ENCODE assay signal across 9 mouse cellular contexts in the genomic region with DNA sequence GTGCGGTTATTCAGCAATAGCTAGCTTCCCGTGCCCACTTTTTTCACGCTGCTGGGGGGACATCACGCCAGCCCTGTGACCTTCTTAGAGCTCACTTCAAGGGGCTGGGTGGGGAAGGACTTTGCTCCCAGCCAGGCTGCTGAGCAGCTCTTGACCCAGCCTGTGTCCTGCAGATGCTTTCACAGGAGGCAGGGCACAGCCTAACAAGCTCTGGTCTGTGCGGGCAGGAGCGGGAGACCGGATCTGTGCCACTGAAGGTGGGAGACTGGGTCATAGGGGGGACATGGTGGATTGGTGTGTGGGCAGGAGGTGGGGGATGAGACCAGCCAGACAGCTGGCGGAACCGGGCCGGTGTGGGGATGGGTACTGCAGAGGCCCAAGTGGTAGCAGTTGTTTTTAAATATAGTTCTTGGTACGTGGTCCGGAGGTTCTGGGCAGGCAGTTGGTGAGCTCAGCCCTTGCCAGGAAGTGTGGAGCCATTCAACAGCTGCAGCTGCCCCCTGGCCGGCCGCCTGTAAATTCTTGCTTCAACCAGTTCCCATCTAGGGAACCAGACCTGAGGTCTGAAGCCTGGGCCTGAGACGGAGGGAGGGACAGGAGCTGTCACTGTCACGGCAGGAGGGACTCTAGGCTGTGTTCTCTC. TPM values are rescaled to one million over a fixed set of nuclear protein-coding genes. Genes with fewer than 3 reads are reported as not detected.
DNase-seq lines count a peak whose midpoint lies in the region; ATAC-seq and TF ChIP-seq lines count a peak whose summit lies in the region.
"Had no signal": no experiment of that assay in that cellular context is flagged by ENCODE, and none has a peak within 500 bp of the region (broad histone marks: within the 10 kb centered on the region; RNA-seq: fewer than 3 reads in every experiment).

No protein-coding gene starts in this region.

- H3K9ac ChIP-seq in liver, embryonic 14.5 days (replicated peaks) = no peak overlapping the region

- 0 out of 2 replicates have a peak, but pooled peaks have one; percentile 5 for ATAC-seq in granulocyte monocyte progenitor cell, adult 5-6 weeks (replicated peaks; ENCODE audit: poor library complexity, severe bottlenecking)
- ATAC-seq in liver, embryonic 14.5 days (ENCODE audit: insufficient read depth) = no peak
- ATAC-seq: Patski had no signal

- no peaks in the 10 kb centered on the region; the same call in 1 of the 2 replicates for H3K36me3 ChIP-seq in liver, embryonic 14.5 days (replicated peaks; ENCODE audit: control insufficient read depth, insufficient read depth, low read depth)

- no peaks in the 10 kb centered on the region for H3K27me3 ChIP-seq in liver, embryonic 14.5 days (ENCODE audit: control insufficient read depth, insufficient read depth, low read length)
- H3K27me3 ChIP-seq: Patski had no signal

- peak in 1 of 2 experiments; percentile 53 for DNase-seq in layer of hippocampus, adult 2 months (ENCODE audit: low spot score in 2 of 2)
- DNase-seq in layer of hippocampus, adult 8-10 months (ENCODE audit: low spot score in 2 of 2) = no peak
- peak; percentile 59 to 66 for DNase-seq in kidney, adult 8-10 months
- DNase-seq in liver, embryonic 14.5 days (ENCODE audit: low read depth in 3 of 3, low spot score in 3 of 3) = no peak
- no peak for DNase-seq in embryo, embryonic 10 days (ENCODE audit: low spot score)
- no peak for DNase-seq in natural killer cell, adult 2 months (ENCODE audit: low spot score in 2 of 2)

- TF ChIP-seq EP300 in liver, embryonic 14.5 days (IDR thresholded peaks at IDR 0.05; ENCODE audit: low read depth) = no peak

- H3K27ac ChIP-seq in layer of hippocampus, adult 2 months = peak overlapping the region; percentile 94
- H3K27ac ChIP-seq in bone marrow macrophage, adult 2 months (ENCODE audit: insufficient read depth, low read depth, low read length) = peak overlapping the region; percentile 93
- no peak overlapping the region for H3K27ac ChIP-seq in liver, embryonic 14.5 days

- 59% methylated on average over 16 of the region's 16 CpGs for WGBS in liver, embryonic 14.5 days (ENCODE audit: insufficient replicate concordance)

- peak overlapping the region; percentile 95 for H3K4me3 ChIP-seq in layer of hippocampus, adult 2 months
- H3K4me3 ChIP-seq in bone marrow macrophage, adult 2 months (ENCODE audit: insufficient read depth, low read length) = peak overlapping the region; percentile 44
- no peak overlapping the region for H3K4me3 ChIP-seq in liver, embryonic 14.5 days (ENCODE audit: insufficient read depth in 1 of 2, low read depth in 2 of 2, low read length in 2 of 2)

- TF ChIP-seq POLR2A in bone marrow macrophage, adult 2 months (IDR thresholded peaks at IDR 0.05; ENCODE audit: borderline replicate concordance, low read depth, low read length) = no peak

- no peaks in the 10 kb centered on the region for H3K9me3 ChIP-seq in liver, embryonic 14.5 days (ENCODE audit: control insufficient read depth, low read length)

- H3K4me1 ChIP-seq in bone marrow macrophage, adult 2 months (ENCODE audit: control insufficient read depth, insufficient read depth, low read length) = peaks cover 34% of the 10 kb centered on the region
- peaks cover 26 to 36% of the 10 kb centered on the region in 2 experiments for H3K4me1 ChIP-seq in liver, embryonic 14.5 days (replicated peaks; ENCODE audit: control insufficient read depth in 2 of 2, insufficient read depth in 2 of 2, low read length in 1 of 2)

- peak overlapping the region; percentile 18; the same call in 1 of the 2 replicates for H3K4me2 ChIP-seq in liver, embryonic 14.5 days (ENCODE audit: low read depth)

- no peak for TF ChIP-seq CTCF in layer of hippocampus, adult 2 months (conservative IDR thresholded peaks at IDR 0.05)
- TF ChIP-seq CTCF in bone marrow macrophage, adult 2 months (IDR thresholded peaks at IDR 0.05; ENCODE audit: low read depth, low read length) = no peak
- TF ChIP-seq CTCF in liver, embryonic 14.5 days (IDR thresholded peaks at IDR 0.05; ENCODE audit: low read depth) = no peak; the same call in 1 of the 2 replicates

RNA-seq across cellular contexts. Expression of gene Iffo1, which starts 4.0 kb away (rescaled TPM):
- 10 to 100 TPM; 69.9 to 71.9 TPM for total RNA-seq in layer of hippocampus, adult 2 months (2021)
- 10 to 100 TPM; 67.2 to 78.4 (median 74.4) TPM for total RNA-seq in layer of hippocampus, adult 8-10 months (2022)
- 51.8 and 57.0 TPM in 2 replicates for polyA plus RNA-seq in bone marrow macrophage, adult 2 months (2012; ENCODE audit: insufficient read depth, insufficient read length, missing spikeins)
- 26.4 and 37.4 TPM in 2 replicates for total RNA-seq in granulocyte monocyte progenitor cell, adult 5-6 weeks (2014; fragmentation: Nextera tagmentation)
- 11.8 and 14.0 TPM in 2 replicates for total RNA-seq in granulocyte monocyte progenitor cell, adult 5-6 weeks (2017)
- polyA plus RNA-seq in liver, embryonic 14.5 days (2012; rRNA removed) = 4.8 and 6.0 TPM in 2 replicates
- polyA plus RNA-seq in liver, embryonic 14.5 days (2014; fragmentation: Nextera tagmentation; extraction: Ambion mirVana) = 1.8 and 3.7 TPM in 2 replicates

RNA-seq across cellular contexts. Expression of gene Gapdh, which starts 17.2 kb away (rescaled TPM):
- total RNA-seq in layer of hippocampus, adult 2 months (2021) = 1,000 to 10,000 TPM; 2,438 to 2,531 TPM
- total RNA-seq in layer of hippocampus, adult 8-10 months (2022) = 1,000 to 10,000 TPM; 2,500 to 2,996 (median 2,728) TPM
- polyA plus RNA-seq in bone marrow macrophage, adult 2 months (2012; ENCODE audit: insufficient read depth, insufficient read length, missing spikeins) = 229 and 264 TPM in 2 replicates
- 2,842 and 3,031 TPM in 2 replicates for total RNA-seq in granulocyte monocyte progenitor cell, adult 5-6 weeks (2014; fragmentation: Nextera tagmentation)
- 1,694 and 2,022 TPM in 2 replicates for total RNA-seq in granulocyte monocyte progenitor cell, adult 5-6 weeks (2017)
- 1,485 and 1,875 TPM in 2 replicates for polyA plus RNA-seq in liver, embryonic 14.5 days (2012; rRNA removed)
- 960 and 1,040 TPM in 2 replicates for polyA plus RNA-seq in liver, embryonic 14.5 days (2014; fragmentation: Nextera tagmentation; extraction: Ambion mirVana)

RNA-seq across cellular contexts. Expression of gene Nop2, which starts 17.3 kb away (rescaled TPM):
- 10 to 100 TPM; 30.8 to 31.7 TPM for total RNA-seq in layer of hippocampus, adult 2 months (2021)
- total RNA-seq in layer of hippocampus, adult 8-10 months (2022) = 10 to 100 TPM; 33.0 to 33.9 (median 33.5) TPM
- 10.7 and 11.4 TPM in 2 replicates for polyA plus RNA-seq in bone marrow macrophage, adult 2 months (2012; ENCODE audit: insufficient read depth, insufficient read length, missing spikeins)
- 65.6 and 82.8 TPM in 2 replicates for total RNA-seq in granulocyte monocyte progenitor cell, adult 5-6 weeks (2014; fragmentation: Nextera tagmentation)
- total RNA-seq in granulocyte monocyte progenitor cell, adult 5-6 weeks (2017) = 79.2 and 82.4 TPM in 2 replicates
- 18.9 and 24.5 TPM in 2 replicates for polyA plus RNA-seq in liver, embryonic 14.5 days (2012; rRNA removed)
- 33.1 and 33.7 TPM in 2 replicates for polyA plus RNA-seq in liver, embryonic 14.5 days (2014; fragmentation: Nextera tagmentation; extraction: Ambion mirVana)

RNA-seq across cellular contexts. Expression of gene Ncapd2, which starts 42.5 kb away (rescaled TPM):
- total RNA-seq in layer of hippocampus, adult 2 months (2021) = 10 to 100 TPM; 24.3 to 28.5 TPM
- 10 to 100 TPM; 21.7 to 33.4 (median 23.7) TPM for total RNA-seq in layer of hippocampus, adult 8-10 months (2022)
- 83.1 and 85.5 TPM in 2 replicates for polyA plus RNA-seq in bone marrow macrophage, adult 2 months (2012; ENCODE audit: insufficient read depth, insufficient read length, missing spikeins)
- total RNA-seq in granulocyte monocyte progenitor cell, adult 5-6 weeks (2014; fragmentation: Nextera tagmentation) = 242 and 263 TPM in 2 replicates
- total RNA-seq in granulocyte monocyte progenitor cell, adult 5-6 weeks (2017) = 242 and 288 TPM in 2 replicates
- polyA plus RNA-seq in liver, embryonic 14.5 days (2012; rRNA removed) = 108 and 148 TPM in 2 replicates
- 66.8 and 80.4 TPM in 2 replicates for polyA plus RNA-seq in liver, embryonic 14.5 days (2014; fragmentation: Nextera tagmentation; extraction: Ambion mirVana)

RNA-seq across cellular contexts. Expression of gene Mrpl51, which starts 42.6 kb away (rescaled TPM):
- 10 to 100 TPM; 70.8 to 75.3 TPM for total RNA-seq in layer of hippocampus, adult 2 months (2021)
- 10 to 100 TPM; 63.7 to 67.8 (median 64.6) TPM for total RNA-seq in layer of hippocampus, adult 8-10 months (2022)
- polyA plus RNA-seq in bone marrow macrophage, adult 2 months (2012; ENCODE audit: insufficient read depth, insufficient read length, missing spikeins) = 68.6 and 82.0 TPM in 2 replicates
- 117 and 197 TPM in 2 replicates for total RNA-seq in granulocyte monocyte progenitor cell, adult 5-6 weeks (2014; fragmentation: Nextera tagmentation)
- total RNA-seq in granulocyte monocyte progenitor cell, adult 5-6 weeks (2017) = 121 and 155 TPM in 2 replicates
- 22.2 and 50.9 TPM in 2 replicates for polyA plus RNA-seq in liver, embryonic 14.5 days (2012; rRNA removed)
- polyA plus RNA-seq in liver, embryonic 14.5 days (2014; fragmentation: Nextera tagmentation; extraction: Ambion mirVana) = 178 and 182 TPM in 2 replicates

Comparison
In these comparisons a context has a peak if more than half of its experiments do, and no peak if none do; other contexts are left out.
1. DNase-seq: peak in kidney, adult 8-10 months (2 of 2); none in layer of hippocampus, adult 8-10 months (0 of 2), liver, embryonic 14.5 days (0 of 3), embryo, embryonic 10 days (single experiment) and natural killer cell, adult 2 months (0 of 2).
2. H3K4me3 ChIP-seq: peak in layer of hippocampus, adult 2 months (single experiment) and bone marrow macrophage, adult 2 months (single experiment); none in liver, embryonic 14.5 days (0 of 2).